Mouse (Mus musculus) layer of hippocampus, postnatal 25 days (tissue): ENCODE data around the gene AI464131. TPM values are rescaled to one million over a fixed set of nuclear protein-coding genes. Genes with fewer than 3 reads are reported as not detected.

Experiments used
- DNase-seq, 2 experiments: peaks; one replicate each; pipeline ENCODE4 v3.0.0; 2022; ENCODE audit warnings: mixed read lengths in 2 of 2, low spot score in 1 of 2; ENCODE audit errors: extremely low spot score in 1 of 2
- total RNA-seq, 2 experiments: library from RNA; stranded (reverse); gene quantifications; 2 replicates each; pipeline ENCODE4 v1.2.3; 2021

AI464131 gene
- 10 to 100 TPM; 32.4 to 33.3 TPM for total RNA-seq

- peak; percentile 84 to 86 for DNase-seq
Observed at GRCm38 (mm10) chr4:41502986-41503412, at the start of gene AI464131. Gene AI464131 (minus strand): TSS chr4:41503076.

GRCm38 (mm10) chr4:41552529-41552928, 49.7 kb upstream of the AI464131 start:
- DNase-seq = peak; percentile 53 to 81

DNA sequence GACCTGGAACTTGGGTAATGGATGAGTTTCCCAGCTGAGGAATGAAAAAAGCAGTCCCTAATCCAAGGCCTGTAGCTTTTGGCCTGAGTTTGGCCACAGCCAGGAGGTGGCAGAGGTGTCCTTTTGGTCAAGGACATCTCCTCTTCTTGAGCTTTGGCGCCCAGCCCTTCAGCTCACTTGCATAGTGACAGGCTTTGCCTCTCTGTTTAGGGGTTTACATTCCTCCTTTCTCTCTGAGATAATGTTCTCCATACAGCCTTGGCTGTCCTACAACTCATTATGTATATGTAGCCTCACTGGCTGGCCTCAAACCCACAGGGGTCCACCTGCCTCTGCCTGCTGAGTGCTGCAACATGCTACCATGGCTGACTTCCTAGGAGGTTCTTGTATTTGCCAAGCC, 44.2 kb upstream of the AI464131 start:
- DNase-seq = no peak

DNA sequence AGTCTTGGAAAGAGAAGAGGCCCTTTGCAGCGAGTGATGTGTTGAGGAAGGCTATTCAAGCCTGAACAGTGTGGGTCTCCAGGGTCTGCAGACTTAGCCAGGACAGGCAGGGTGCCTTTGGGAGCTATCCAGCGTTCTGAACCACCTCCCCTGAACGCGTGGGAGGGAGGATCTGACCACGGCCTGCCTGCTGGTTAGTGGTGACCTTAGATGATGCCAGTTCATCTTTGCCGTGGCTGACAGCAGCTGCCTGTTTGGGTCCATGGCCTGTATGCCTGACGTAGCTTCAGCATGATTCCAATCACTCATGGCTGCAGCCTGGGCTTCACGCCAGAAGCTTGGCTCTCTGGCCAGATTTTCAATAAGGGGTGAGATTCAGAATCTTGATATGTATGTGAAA, 43.1 kb upstream of the AI464131 start:
- no peak for DNase-seq

- DNase-seq = no peak
Observed at GRCm38 (mm10) chr4:41542136-41542535, 39.3 kb upstream of the AI464131 start.

DNA sequence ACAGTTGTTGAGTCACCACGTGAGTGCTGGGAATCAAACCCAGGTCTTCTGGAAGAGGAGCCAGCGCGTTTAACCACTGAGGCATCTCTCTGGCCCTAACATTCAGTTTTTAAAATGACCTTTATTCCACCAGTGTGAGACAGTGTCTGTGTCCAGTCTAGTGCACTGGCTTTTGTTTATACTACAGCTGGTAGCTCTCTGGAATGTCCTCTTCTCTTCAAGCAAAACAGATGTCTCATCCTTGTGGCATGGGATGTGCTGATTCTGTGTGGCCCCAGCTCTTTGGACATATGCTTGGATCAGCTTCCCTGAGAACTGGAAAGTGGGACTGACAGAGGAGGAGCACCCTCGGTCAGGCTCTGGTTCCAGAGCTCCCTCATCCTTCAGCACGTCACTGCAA, 32.0 kb upstream of the AI464131 start:
- DNase-seq = no peak

- no peak for DNase-seq
Observed at GRCm38 (mm10) chr4:41532420-41532819, 29.5 kb upstream of the AI464131 start.

DNA sequence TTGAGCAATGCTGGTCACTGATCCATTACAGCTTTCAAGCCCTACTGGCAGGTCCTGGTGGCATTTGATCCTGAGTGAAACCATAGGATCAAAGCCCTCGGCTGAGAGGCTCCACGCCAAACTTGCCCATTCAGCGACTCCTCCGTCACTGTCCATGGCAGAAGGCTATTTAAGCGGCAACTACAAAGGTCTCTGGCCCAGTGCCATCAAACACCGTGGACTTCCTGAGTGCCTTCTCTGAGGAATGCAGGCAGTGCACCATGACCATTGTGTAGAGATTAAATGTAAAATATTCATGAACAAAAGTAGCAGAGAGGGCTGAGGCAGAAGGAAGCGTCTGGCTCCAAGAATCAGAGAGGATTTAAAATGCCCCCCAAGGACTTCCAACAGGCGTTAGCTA, 25.1 kb upstream of the AI464131 start:
- no peak for DNase-seq

DNA sequence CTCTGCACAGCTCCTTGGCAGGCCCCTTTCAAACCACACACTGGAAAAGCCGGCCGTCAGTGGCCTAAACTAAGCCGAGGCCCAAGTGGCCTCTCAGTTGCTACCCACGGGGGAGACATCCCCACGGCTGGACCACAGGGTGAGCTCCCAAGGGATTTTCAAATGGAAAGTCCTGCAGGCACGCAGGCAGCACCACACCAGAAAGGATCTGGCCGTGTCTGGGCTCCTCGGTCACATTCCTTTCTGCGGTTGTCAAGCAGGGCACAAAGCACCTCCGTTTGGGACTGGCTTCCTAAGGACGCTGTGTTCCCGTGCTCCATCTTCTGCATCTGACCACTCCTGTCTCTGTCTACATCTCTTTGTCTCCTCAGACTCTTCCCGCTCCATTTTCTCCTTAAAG, 24.2 kb upstream of the AI464131 start:
- no peak for DNase-seq

DNA sequence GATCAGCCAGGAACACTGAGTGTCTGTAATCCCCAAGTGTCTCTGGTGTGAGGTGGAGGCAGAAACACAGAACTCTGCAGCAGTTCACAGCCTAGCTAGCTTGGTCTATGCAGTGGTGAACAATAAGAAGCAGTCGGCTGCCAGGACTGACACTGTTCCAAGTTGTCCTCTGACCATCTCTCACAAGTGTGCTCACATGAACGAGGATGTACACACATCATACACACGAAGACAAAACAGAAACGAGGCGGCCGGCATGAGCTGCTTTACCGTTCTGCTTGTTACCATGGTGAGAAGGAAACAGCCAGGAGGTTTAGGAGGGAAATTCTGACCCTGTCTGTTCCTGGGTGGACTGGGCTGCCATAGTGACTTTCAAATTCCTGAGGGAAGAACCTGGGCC, 23.7 kb upstream of the AI464131 start:
- no peak for DNase-seq

DNA sequence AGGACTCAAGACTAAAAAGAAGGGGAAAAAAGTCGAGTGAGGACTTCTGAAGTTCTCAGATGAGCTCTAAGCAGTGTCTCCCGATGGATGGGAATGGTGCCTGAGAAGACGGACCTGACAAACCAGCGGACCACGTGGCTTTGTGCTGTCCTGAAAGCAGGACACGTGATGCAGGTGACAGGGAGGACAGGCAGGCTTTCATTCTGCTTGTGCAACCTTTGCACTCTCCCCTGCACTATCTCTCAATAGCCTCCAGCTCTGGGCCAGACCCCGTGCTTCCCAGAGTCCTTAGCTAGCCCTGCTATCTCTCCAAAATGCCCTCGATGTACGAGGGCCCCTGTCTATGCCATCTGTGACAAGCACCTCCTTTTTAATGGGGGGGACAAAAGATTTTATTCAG, 22.0 kb upstream of the AI464131 start:
- DNase-seq = no peak

- DNase-seq = no peak
Observed at GRCm38 (mm10) chr4:41523839-41524238, 21.0 kb upstream of the AI464131 start.

GRCm38 (mm10) chr4:41522788-41523187, 19.9 kb upstream of the AI464131 start:
- DNase-seq = peak in 1 of 2 experiments; percentile 65

GRCm38 (mm10) chr4:41522136-41522535, 19.3 kb upstream of the AI464131 start:
- DNase-seq = no peak

DNA sequence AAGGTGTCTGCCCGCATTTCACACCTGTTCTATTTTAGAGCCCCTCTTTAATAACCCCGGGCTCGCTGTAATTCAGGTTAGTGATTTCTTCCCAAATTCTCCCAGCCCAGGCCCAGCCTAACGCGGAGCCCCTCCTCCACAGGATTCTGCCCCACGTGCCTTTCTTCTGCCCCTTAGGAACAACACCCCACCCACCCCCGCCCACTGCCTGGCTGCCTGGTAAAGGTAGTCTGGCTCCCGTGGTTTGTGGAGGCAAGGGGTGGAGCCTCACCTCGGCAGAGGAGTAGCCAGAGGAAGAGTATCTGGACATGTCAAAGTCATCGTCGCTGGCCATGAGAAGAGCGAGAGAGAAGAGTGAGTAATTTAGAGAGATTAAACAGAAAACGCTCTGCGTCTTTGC, 17.8 kb upstream of the AI464131 start:
- no peak for DNase-seq

GRCm38 (mm10) chr4:41519195-41519594, 16.3 kb upstream of the AI464131 start:
- no peak for DNase-seq

GRCm38 (mm10) chr4:41518349-41518748, 15.5 kb upstream of the AI464131 start:
- no peak for DNase-seq

GRCm38 (mm10) chr4:41517233-41517632, 14.4 kb upstream of the AI464131 start, which contains the start of gene 1110017D15Rik:
Gene 1110017D15Rik (minus strand): TSS chr4:41517333.
- no peak for DNase-seq

- no peak for DNase-seq
Observed at GRCm38 (mm10) chr4:41513714-41514113, 10.8 kb upstream of the AI464131 start.

DNA sequence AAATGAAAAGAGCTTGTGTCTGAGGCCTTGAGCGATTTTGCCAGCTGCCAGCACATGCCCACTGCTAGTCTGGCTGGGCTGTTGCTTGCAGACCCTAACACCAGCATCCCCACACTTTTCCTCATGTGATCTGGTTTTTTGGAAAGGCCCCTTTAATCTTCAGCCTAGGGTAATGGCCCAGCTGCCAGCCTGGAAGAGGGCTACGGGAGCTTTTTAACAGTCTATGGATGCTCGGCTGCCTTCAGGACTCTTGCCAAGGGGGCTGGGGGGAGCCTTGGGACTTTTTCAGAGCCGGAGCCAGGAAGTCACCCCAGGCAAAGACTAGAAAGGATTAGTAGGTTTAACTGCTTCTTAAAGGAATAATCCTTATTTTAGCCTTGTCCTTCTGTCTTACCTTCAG, 10.4 kb upstream of the AI464131 start:
- DNase-seq = no peak

DNA sequence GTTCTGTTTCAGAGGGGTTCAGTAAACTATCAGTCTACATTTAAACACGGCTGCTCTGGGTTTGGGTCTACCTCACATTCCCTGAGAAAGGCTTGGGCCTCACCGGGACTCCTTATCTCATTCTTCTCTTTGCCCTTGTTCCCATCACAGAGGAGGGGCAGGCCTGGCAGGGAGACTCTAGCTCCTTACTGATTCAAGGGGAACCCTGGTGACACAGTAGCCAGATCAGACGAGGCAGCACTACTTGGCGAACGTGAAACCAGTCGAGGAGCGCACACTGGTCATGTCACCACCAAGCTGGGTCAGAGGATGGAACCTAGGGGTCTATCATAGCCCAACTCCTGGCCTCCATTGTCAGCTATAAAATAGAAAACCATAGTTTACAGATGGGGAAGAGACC, 5.1 kb upstream of the AI464131 start:
- DNase-seq = no peak

- DNase-seq = no peak
Observed at GRCm38 (mm10) chr4:41507326-41507924, 4.5 kb upstream of the AI464131 start.

DNA sequence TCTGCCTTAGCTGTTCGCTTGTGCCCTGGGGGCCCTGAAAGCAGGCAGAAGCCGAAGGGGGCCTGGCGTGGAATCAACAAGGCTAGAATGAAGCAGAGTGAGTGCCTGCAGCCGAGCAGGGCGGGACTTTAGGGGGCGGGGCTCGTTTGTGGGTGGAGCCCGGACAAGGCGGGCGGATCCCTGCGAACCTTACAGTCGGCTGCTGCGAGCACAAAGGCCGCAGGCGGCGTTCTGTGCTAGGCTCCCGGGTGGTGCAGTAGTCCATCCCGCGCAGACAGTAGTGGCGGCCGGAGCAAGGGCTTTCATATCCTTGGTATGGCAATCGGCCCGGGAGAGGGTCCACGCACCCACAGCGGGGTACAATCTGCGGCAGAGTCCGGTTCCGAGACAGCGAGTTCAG, 4.0 kb upstream of the AI464131 start:
- peak; percentile 69 to 74 for DNase-seq
